Mouse (Mus musculus) G1E (cell line): ENCODE data around the gene March2.

Experiments used
- CTCF ChIP-seq: IDR thresholded peaks from 2 replicates; pipeline ENCODE4 v1.5.1; 2012; ENCODE audit warnings: low read depth, low read length, inconsistent platforms, mixed read lengths
- GATA1 ChIP-seq: IDR thresholded peaks from 2 replicates; pipeline ENCODE4 v1.6.1; 2012; ENCODE audit warnings: borderline replicate concordance, low read length, inconsistent platforms, mixed read lengths
- TAL1 ChIP-seq: conservative IDR thresholded peaks from 2 replicates; pipeline ENCODE4 v1.6.1; 2012; ENCODE audit warnings: low read depth, low read length, inconsistent platforms, mixed read lengths

GRCm38 (mm10) chr17:33755418-33756107 lies 37.1 kb upstream of the March2 start:
- TF ChIP-seq CTCF = no peak
- no peak for TF ChIP-seq GATA1
- TF ChIP-seq TAL1 = no peak
